Mouse (Mus musculus): ENCODE measurements at regions not wholly inside any gene's neighbourhood (a gene's known extent, or its start where the extent isn't known, plus 50 kb on each side); places are given as distances from the start of the nearest gene placed in this dataset.

GRCm38 (mm10) chr10:8114530-8114929 lies 158.5 kb upstream of the Tab2 start:
- Histone ChIP-seq H3K4me1 (ENCODE audit: control insufficient read depth, insufficient read depth, low read length) (peaks cover 5% of the 10 kb centered on the region; the same call in 1 of the 2 replicates), H3K4me3 (ENCODE audit: insufficient read depth, low read length) (no peak overlapping the region), H3K27ac (ENCODE audit: insufficient read depth, low read length) (no peak overlapping the region)
- TF ChIP-seq POLR2A (IDR thresholded peaks at IDR 0.05; ENCODE audit: low read depth, low read length) (no peak), CTCF (IDR thresholded peaks at IDR 0.05; ENCODE audit: borderline replicate concordance, insufficient read depth, low read length) (no peak)

DNA sequence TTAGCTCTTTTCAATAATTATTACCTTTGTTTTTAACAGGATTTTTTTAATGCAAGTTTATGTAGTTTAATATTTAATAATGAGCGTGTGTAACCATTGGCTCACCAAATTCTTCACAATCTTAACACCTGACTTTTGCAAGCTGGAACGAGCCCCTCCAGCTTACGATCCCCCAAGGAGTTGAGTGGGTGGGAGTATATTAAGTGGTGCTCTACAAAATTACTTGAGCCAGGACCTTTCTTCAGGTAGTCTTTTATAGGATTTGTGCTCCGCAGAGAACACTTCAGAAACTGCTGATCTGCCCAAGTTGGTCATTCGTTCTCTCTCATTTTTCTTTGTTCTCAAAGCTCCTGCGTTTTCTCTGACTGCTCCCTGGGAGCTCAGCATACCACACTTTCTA lies 144.5 kb upstream of the Tab2 start:
- TF ChIP-seq POLR2A (IDR thresholded peaks at IDR 0.05; ENCODE audit: low read depth, low read length) (no peak), CTCF (IDR thresholded peaks at IDR 0.05; ENCODE audit: borderline replicate concordance, insufficient read depth, low read length) (no peak)
- H3K4me1 ChIP-seq (ENCODE audit: control insufficient read depth, insufficient read depth, low read length): no peaks in the 10 kb centered on the region
- H3K4me3 ChIP-seq (ENCODE audit: insufficient read depth, low read length): no peak overlapping the region
- H3K27ac ChIP-seq (ENCODE audit: insufficient read depth, low read length): no peak overlapping the region

- TF ChIP-seq CTCF (IDR thresholded peaks at IDR 0.05; ENCODE audit: borderline replicate concordance, insufficient read depth, low read length) (no peak), POLR2A (IDR thresholded peaks at IDR 0.05; ENCODE audit: low read depth, low read length) (no peak)
- no peaks in the 10 kb centered on the region for H3K4me1 ChIP-seq (ENCODE audit: control insufficient read depth, insufficient read depth, low read length)
- H3K27ac ChIP-seq (ENCODE audit: insufficient read depth, low read length): no peak overlapping the region
- no peak overlapping the region for H3K4me3 ChIP-seq (ENCODE audit: insufficient read depth, low read length)
Observed at GRCm38 (mm10) chr10:8095924-8096323, 139.9 kb upstream of the Tab2 start.

DNA sequence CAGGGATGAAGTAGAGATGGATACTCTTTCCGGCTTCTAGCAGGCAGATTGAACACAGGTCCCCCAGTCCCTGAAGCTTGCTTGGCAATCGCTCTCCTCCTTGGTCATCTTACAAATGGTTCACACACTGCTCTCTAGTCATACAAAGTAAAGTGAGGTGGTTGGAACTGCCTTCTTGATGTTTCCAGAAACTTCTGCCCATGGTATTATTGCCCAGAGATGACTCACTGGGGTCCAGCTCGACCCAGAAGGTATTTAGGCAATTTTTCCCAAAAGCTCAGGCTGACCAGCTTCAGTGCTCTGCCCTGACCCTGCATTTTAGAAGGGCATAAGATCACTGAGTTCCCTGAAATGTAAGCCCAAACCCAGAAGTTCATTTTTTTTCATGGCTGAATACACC lies 139.2 kb upstream of the Tab2 start:
- Histone ChIP-seq H3K4me3 (ENCODE audit: insufficient read depth, low read length) (no peak overlapping the region), H3K27ac (ENCODE audit: insufficient read depth, low read length) (no peak overlapping the region), H3K4me1 (ENCODE audit: control insufficient read depth, insufficient read depth, low read length) (no peaks in the 10 kb centered on the region)
- TF ChIP-seq CTCF (IDR thresholded peaks at IDR 0.05; ENCODE audit: borderline replicate concordance, insufficient read depth, low read length): no peak
- TF ChIP-seq POLR2A (IDR thresholded peaks at IDR 0.05; ENCODE audit: low read depth, low read length): no peak

GRCm38 (mm10) chr10:8091871-8092552 lies 136.0 kb upstream of the Tab2 start:
- no peaks in the 10 kb centered on the region for H3K4me1 ChIP-seq (ENCODE audit: control insufficient read depth, insufficient read depth, low read length)
- H3K27ac ChIP-seq (ENCODE audit: insufficient read depth, low read length): no peak overlapping the region
- no peak overlapping the region for H3K4me3 ChIP-seq (ENCODE audit: insufficient read depth, low read length)
- no peak for TF ChIP-seq CTCF (IDR thresholded peaks at IDR 0.05; ENCODE audit: borderline replicate concordance, insufficient read depth, low read length)
- TF ChIP-seq POLR2A (IDR thresholded peaks at IDR 0.05; ENCODE audit: low read depth, low read length): no peak

DNA sequence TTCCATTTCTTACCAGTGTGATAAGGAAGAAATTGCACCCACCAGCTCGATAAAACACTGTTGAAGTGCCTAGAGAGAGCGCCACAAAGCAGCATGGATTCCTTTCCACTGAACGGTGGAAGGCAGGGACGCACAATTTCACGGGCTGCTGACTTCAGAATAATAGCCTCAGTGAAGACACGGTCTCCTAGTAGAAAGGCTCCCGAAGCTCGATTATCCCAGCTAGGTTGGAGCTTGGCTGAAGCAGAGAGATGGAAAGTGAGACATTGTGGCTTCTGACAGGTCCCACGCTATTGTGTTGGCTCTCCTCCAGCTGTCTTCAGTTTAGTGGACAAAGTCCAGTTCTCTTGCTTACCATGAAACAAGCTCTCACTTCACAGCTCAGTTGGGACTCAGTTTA lies 133.3 kb upstream of the Tab2 start:
- TF ChIP-seq POLR2A (IDR thresholded peaks at IDR 0.05; ENCODE audit: low read depth, low read length) (no peak), CTCF (IDR thresholded peaks at IDR 0.05; ENCODE audit: borderline replicate concordance, insufficient read depth, low read length) (no peak)
- H3K4me1 ChIP-seq (ENCODE audit: control insufficient read depth, insufficient read depth, low read length): no peaks in the 10 kb centered on the region
- no peak overlapping the region for H3K27ac ChIP-seq (ENCODE audit: insufficient read depth, low read length)
- H3K4me3 ChIP-seq (ENCODE audit: insufficient read depth, low read length): no peak overlapping the region

GRCm38 (mm10) chr10:8088737-8089136 lies 132.7 kb upstream of the Tab2 start:
- H3K4me1 ChIP-seq (ENCODE audit: control insufficient read depth, insufficient read depth, low read length): no peaks in the 10 kb centered on the region
- no peak overlapping the region for H3K4me3 ChIP-seq (ENCODE audit: insufficient read depth, low read length)
- TF ChIP-seq POLR2A (IDR thresholded peaks at IDR 0.05; ENCODE audit: low read depth, low read length) (no peak), CTCF (IDR thresholded peaks at IDR 0.05; ENCODE audit: borderline replicate concordance, insufficient read depth, low read length) (no peak)
- H3K27ac ChIP-seq (ENCODE audit: insufficient read depth, low read length): no peak overlapping the region

DNA sequence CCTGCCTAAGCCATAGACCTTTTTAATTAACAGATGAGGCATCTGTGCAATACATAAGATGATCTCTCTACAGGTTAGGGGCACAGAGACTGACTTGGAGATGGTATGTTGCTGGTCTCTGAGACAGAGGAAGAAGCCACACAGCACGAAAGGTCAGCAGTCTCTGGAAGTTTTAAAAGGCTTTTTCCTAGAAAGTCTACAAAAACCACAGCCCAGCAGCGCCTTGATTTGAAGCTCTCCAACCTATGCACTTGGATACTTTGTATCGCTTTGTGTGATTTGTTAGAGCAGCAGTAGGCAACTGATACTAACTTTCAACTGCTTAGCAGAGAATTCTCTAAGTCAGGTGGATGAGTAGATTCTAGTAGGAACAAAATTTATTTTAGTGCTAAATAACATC lies 132.3 kb upstream of the Tab2 start:
- Histone ChIP-seq H3K4me1 (ENCODE audit: control insufficient read depth, insufficient read depth, low read length) (no peaks in the 10 kb centered on the region), H3K27ac (ENCODE audit: insufficient read depth, low read length) (no peak overlapping the region), H3K4me3 (ENCODE audit: insufficient read depth, low read length) (no peak overlapping the region)
- TF ChIP-seq CTCF (IDR thresholded peaks at IDR 0.05; ENCODE audit: borderline replicate concordance, insufficient read depth, low read length) (no peak), POLR2A (IDR thresholded peaks at IDR 0.05; ENCODE audit: low read depth, low read length) (no peak)

DNA sequence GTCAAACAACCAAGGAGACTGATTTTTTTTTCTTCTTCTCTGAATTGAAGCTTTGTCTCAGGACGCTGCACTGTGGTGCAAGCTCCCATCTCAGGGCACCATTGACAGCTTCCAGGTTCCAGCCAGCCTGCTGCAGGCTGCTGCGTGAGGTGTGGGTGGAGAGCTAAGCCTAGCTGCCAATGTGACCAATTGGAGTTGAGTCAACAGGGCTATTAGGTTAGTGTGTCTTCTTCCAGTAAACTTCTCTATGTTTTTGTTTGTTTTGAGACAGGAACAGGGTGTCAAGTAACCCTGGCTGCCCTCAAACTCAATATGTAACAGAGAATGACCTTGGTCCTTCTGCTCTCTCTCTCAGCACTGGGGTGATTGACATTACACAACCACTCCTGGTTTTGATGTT lies 131.1 kb upstream of the Tab2 start:
- Histone ChIP-seq H3K27ac (ENCODE audit: insufficient read depth, low read length) (no peak overlapping the region), H3K4me1 (ENCODE audit: control insufficient read depth, insufficient read depth, low read length) (no peaks in the 10 kb centered on the region), H3K4me3 (ENCODE audit: insufficient read depth, low read length) (no peak overlapping the region)
- TF ChIP-seq CTCF (IDR thresholded peaks at IDR 0.05; ENCODE audit: borderline replicate concordance, insufficient read depth, low read length) (no peak), POLR2A (IDR thresholded peaks at IDR 0.05; ENCODE audit: low read depth, low read length) (no peak)

DNA sequence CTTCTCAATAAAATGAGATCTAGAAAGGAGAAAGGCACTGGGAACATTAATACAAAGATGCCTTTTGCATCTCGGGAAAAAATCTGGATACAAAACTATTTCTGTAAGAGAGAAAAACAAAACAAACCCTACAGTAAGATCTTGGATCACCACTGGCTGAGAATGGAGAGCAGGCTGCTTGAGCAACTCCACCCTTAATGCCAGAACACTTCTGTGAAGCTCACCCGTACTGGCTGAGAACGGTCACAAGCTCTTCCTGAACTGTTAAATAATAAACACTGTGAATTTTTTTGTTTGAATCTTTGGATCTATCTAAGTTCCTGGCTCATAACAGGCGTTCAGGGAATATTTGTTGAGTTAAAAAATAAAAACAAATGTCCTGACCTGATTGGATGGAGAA lies 130.4 kb upstream of the Tab2 start:
- TF ChIP-seq CTCF (IDR thresholded peaks at IDR 0.05; ENCODE audit: borderline replicate concordance, insufficient read depth, low read length) (no peak), POLR2A (IDR thresholded peaks at IDR 0.05; ENCODE audit: low read depth, low read length) (no peak)
- no peak overlapping the region for H3K4me3 ChIP-seq (ENCODE audit: insufficient read depth, low read length)
- no peak overlapping the region for H3K27ac ChIP-seq (ENCODE audit: insufficient read depth, low read length)
- H3K4me1 ChIP-seq (ENCODE audit: control insufficient read depth, insufficient read depth, low read length): no peaks in the 10 kb centered on the region
